ENCODE assay signal across 31 mouse cellular contexts in the genomic region with DNA sequence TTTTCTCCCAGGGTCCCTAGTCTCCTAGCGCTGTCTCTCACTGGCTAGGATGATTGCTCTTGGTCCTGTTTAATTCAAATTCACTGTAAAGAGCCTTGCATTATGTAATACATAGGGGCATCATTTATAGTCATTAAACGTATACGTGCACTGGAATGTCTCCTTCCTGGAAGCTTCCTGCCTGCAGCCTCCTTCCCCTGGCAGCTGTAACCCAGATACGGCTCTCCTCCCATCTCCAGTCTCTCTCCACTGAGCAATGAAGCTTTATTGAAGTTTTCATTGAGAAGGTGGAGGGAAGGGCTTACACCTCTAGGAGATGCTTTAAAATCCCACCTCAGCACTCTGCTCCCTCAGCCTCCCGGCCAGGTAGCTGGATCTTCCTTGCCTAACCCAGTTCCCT. TPM values are rescaled to one million over a fixed set of nuclear protein-coding genes. Genes with fewer than 3 reads are reported as not detected.
DNase-seq lines count a peak whose midpoint lies in the region; ATAC-seq and TF ChIP-seq lines count a peak whose summit lies in the region.
"Had no signal": no experiment of that assay in that cellular context is flagged by ENCODE, and none has a peak within 500 bp of the region (broad histone marks: within the 10 kb centered on the region; RNA-seq: fewer than 3 reads in every experiment).

No protein-coding gene starts in this region.

- TF ChIP-seq CTCF in midbrain, postnatal 0 days (IDR thresholded peaks at IDR 0.05), result no peak

- H3K4me2 ChIP-seq in hindbrain, embryonic 16.5 days (ENCODE audit: low read length), result no peak overlapping the region
- no peak overlapping the region for H3K4me2 ChIP-seq in hindbrain, embryonic 13.5 days
- no peak overlapping the region for H3K4me2 ChIP-seq in midbrain, embryonic 11.5 days
- H3K4me2 ChIP-seq in midbrain, postnatal 0 days (ENCODE audit: low read depth, low read length, poor library complexity, severe bottlenecking), result no peak overlapping the region
- H3K4me2 ChIP-seq in neural tube, embryonic 14.5 days (ENCODE audit: low read depth, low read length), result no peak overlapping the region; the same call in 1 of the 2 replicates
- H3K4me2 ChIP-seq in heart, embryonic 11.5 days, result no peak overlapping the region
- H3K4me2 ChIP-seq: embryonic facial prominence, embryonic 13.5 days; embryonic facial prominence, embryonic 15.5 days; forebrain, embryonic 12.5 days had no signal

- no peaks in the 10 kb centered on the region for H3K9me3 ChIP-seq in hindbrain, embryonic 16.5 days (ENCODE audit: control insufficient read depth, low read length)
- no peaks in the 10 kb centered on the region for H3K9me3 ChIP-seq in hindbrain, embryonic 13.5 days
- no peaks in the 10 kb centered on the region for H3K9me3 ChIP-seq in midbrain, embryonic 11.5 days (ENCODE audit: control insufficient read depth, low read length)
- no peaks in the 10 kb centered on the region for H3K9me3 ChIP-seq in midbrain, postnatal 0 days (ENCODE audit: low read length)
- H3K9me3 ChIP-seq in neural tube, embryonic 14.5 days (ENCODE audit: control insufficient read depth, low read length), result no peaks in the 10 kb centered on the region
- H3K9me3 ChIP-seq in heart, embryonic 11.5 days (replicated peaks; ENCODE audit: control insufficient read depth, low read length), result no peaks in the 10 kb centered on the region
- H3K9me3 ChIP-seq: embryonic facial prominence, embryonic 13.5 days; embryonic facial prominence, embryonic 15.5 days; forebrain, embryonic 10.5 days; forebrain, embryonic 12.5 days; G1E had no signal

- no peak for DNase-seq in frontal cortex, postnatal 36 days (ENCODE audit: low spot score in 2 of 2)
- DNase-seq in midbrain, embryonic 11.5 days (ENCODE audit: low spot score, missing footprints), result peak; percentile 21
- no peak for DNase-seq in midbrain, postnatal 0 days (ENCODE audit: low spot score)
- DNase-seq: adrenal gland, adult 2 months; adrenal gland, postnatal 10 days; adrenal gland, postnatal 25 days; B cell, adult 2 months; cerebellum, adult 11 months; cerebellum, adult 18-20 months; cerebellum, adult 8-10 months; cerebellum, adult 9-11 months; cerebellum, postnatal 14 days; cerebellum, postnatal 36 days; embryo, embryonic 11 days had no signal

- no peaks in the 10 kb centered on the region for H3K36me3 ChIP-seq in hindbrain, embryonic 16.5 days (ENCODE audit: control insufficient read depth, insufficient read depth, low read length)
- no peaks in the 10 kb centered on the region for H3K36me3 ChIP-seq in hindbrain, embryonic 13.5 days
- no peaks in the 10 kb centered on the region for H3K36me3 ChIP-seq in midbrain, embryonic 11.5 days (ENCODE audit: control insufficient read depth, insufficient read depth, low read length)
- no peaks in the 10 kb centered on the region for H3K36me3 ChIP-seq in midbrain, postnatal 0 days (ENCODE audit: insufficient read depth, low read length)
- H3K36me3 ChIP-seq in neural tube, embryonic 14.5 days (ENCODE audit: control insufficient read depth, insufficient read depth, low read length), result no peaks in the 10 kb centered on the region
- H3K36me3 ChIP-seq in heart, embryonic 11.5 days (ENCODE audit: control insufficient read depth, insufficient read depth, low read length), result no peaks in the 10 kb centered on the region
- H3K36me3 ChIP-seq: embryonic facial prominence, embryonic 13.5 days; embryonic facial prominence, embryonic 15.5 days; forebrain, embryonic 10.5 days; forebrain, embryonic 12.5 days; G1E had no signal

- no peaks in the 10 kb centered on the region for H3K4me1 ChIP-seq in hindbrain, embryonic 16.5 days (ENCODE audit: control insufficient read depth, insufficient read depth, low read depth, low read length)
- peaks cover 11% of the 10 kb centered on the region for H3K4me1 ChIP-seq in hindbrain, embryonic 13.5 days (replicated peaks)
- H3K4me1 ChIP-seq in midbrain, embryonic 11.5 days (ENCODE audit: control insufficient read depth, insufficient read depth, low read length), result no peaks in the 10 kb centered on the region
- 0 out of 2 replicates have a peak, but pooled peaks cover 2% of the 10 kb centered on the region for H3K4me1 ChIP-seq in midbrain, postnatal 0 days (ENCODE audit: insufficient read depth, low read length)
- peaks cover 8% of the 10 kb centered on the region; the same call in 1 of the 2 replicates for H3K4me1 ChIP-seq in neural tube, embryonic 14.5 days (ENCODE audit: control insufficient read depth, insufficient read depth, low read length)
- no peaks in the 10 kb centered on the region for H3K4me1 ChIP-seq in heart, embryonic 11.5 days (ENCODE audit: control insufficient read depth, insufficient read depth, low read length)
- H3K4me1 ChIP-seq: embryonic facial prominence, embryonic 13.5 days; embryonic facial prominence, embryonic 15.5 days; forebrain, embryonic 10.5 days; forebrain, embryonic 12.5 days had no signal

- no peak overlapping the region for H3K27ac ChIP-seq in hindbrain, embryonic 16.5 days (ENCODE audit: low read depth, low read length)
- no peak overlapping the region for H3K27ac ChIP-seq in hindbrain, embryonic 13.5 days
- no peak overlapping the region for H3K27ac ChIP-seq in midbrain, embryonic 11.5 days (ENCODE audit: low read depth, low read length)
- no peak overlapping the region for H3K27ac ChIP-seq in midbrain, postnatal 0 days (ENCODE audit: low read depth, low read length)
- peak overlapping the region; percentile 52 for H3K27ac ChIP-seq in neural tube, embryonic 14.5 days (ENCODE audit: low read depth, low read length)
- no peak overlapping the region for H3K27ac ChIP-seq in heart, embryonic 11.5 days (ENCODE audit: low read depth, low read length)
- H3K27ac ChIP-seq: embryonic facial prominence, embryonic 13.5 days; embryonic facial prominence, embryonic 15.5 days; forebrain, embryonic 10.5 days; forebrain, embryonic 12.5 days had no signal

- WGBS in hindbrain, embryonic 16.5 days, result 51% methylated on average over 5 of the region's 5 CpGs
- WGBS in hindbrain, embryonic 13.5 days, result 53% methylated on average over 5 of the region's 5 CpGs
- WGBS in midbrain, embryonic 11.5 days, result 75% methylated on average over 5 of the region's 5 CpGs
- 59% methylated on average over 5 of the region's 5 CpGs for WGBS in midbrain, postnatal 0 days
- 36% methylated on average over 5 of the region's 5 CpGs for WGBS in neural tube, embryonic 14.5 days
- 67% methylated on average over 5 of the region's 5 CpGs for WGBS in heart, embryonic 11.5 days (ENCODE audit: insufficient replicate concordance)

- H3K27me3 ChIP-seq in hindbrain, embryonic 16.5 days (replicated peaks; ENCODE audit: control insufficient read depth, insufficient read depth, low read length), result no peaks in the 10 kb centered on the region
- H3K27me3 ChIP-seq in hindbrain, embryonic 13.5 days, result no peaks in the 10 kb centered on the region
- no peaks in the 10 kb centered on the region for H3K27me3 ChIP-seq in midbrain, embryonic 11.5 days (ENCODE audit: control insufficient read depth, insufficient read depth, low read length)
- no peaks in the 10 kb centered on the region for H3K27me3 ChIP-seq in midbrain, postnatal 0 days (ENCODE audit: insufficient read depth, low read length)
- H3K27me3 ChIP-seq in neural tube, embryonic 14.5 days (ENCODE audit: control insufficient read depth, insufficient read depth, low read length), result no peaks in the 10 kb centered on the region
- H3K27me3 ChIP-seq in heart, embryonic 11.5 days (ENCODE audit: control insufficient read depth, insufficient read depth, low read length), result no peaks in the 10 kb centered on the region
- H3K27me3 ChIP-seq: CH12.LX; embryonic facial prominence, embryonic 13.5 days; embryonic facial prominence, embryonic 15.5 days; forebrain, embryonic 12.5 days; Patski had no signal

- no peak overlapping the region for H3K4me3 ChIP-seq in hindbrain, embryonic 16.5 days (ENCODE audit: low read length)
- H3K4me3 ChIP-seq in hindbrain, embryonic 13.5 days, result no peak overlapping the region
- no peak overlapping the region for H3K4me3 ChIP-seq in midbrain, embryonic 11.5 days (ENCODE audit: low read depth, low read length)
- H3K4me3 ChIP-seq in midbrain, postnatal 0 days (ENCODE audit: low read depth, low read length), result no peak overlapping the region
- H3K4me3 ChIP-seq in neural tube, embryonic 14.5 days (ENCODE audit: low read depth, low read length), result no peak overlapping the region
- H3K4me3 ChIP-seq in heart, embryonic 11.5 days (ENCODE audit: low read depth, low read length), result no peak overlapping the region
- H3K4me3 ChIP-seq: embryonic facial prominence, embryonic 13.5 days; embryonic facial prominence, embryonic 15.5 days; erythroblast, embryonic 14.5 days; forebrain, embryonic 10.5 days; forebrain, embryonic 12.5 days had no signal

- ATAC-seq in frontal cortex, adult (ENCODE audit: low TSS enrichment), result peak; percentile 69; the same call in 1 of the 2 replicates
- 0 out of 2 replicates have a peak, but pooled peaks have one; percentile 24 for ATAC-seq in hindbrain, embryonic 16.5 days
- ATAC-seq in hindbrain, embryonic 13.5 days (ENCODE audit: low FRiP score), result no peak
- no peak for ATAC-seq in midbrain, embryonic 11.5 days (ENCODE audit: low FRiP score)
- no peak for ATAC-seq in midbrain, postnatal 0 days (ENCODE audit: low FRiP score)
- no peak for ATAC-seq in neural tube, embryonic 14.5 days (ENCODE audit: low read depth)
- ATAC-seq in heart, embryonic 11.5 days (replicated peaks; ENCODE audit: insufficient number of reproducible peaks, low FRiP score, low TSS enrichment), result no peak
- ATAC-seq: CD4-positive, CD25-positive, alpha-beta regulatory T cell, adult 4 months; forebrain, embryonic 14.5 days; Patski had no signal

- H3K9ac ChIP-seq in hindbrain, embryonic 16.5 days (ENCODE audit: low read depth, low read length), result no peak overlapping the region
- H3K9ac ChIP-seq in hindbrain, embryonic 13.5 days, result no peak overlapping the region
- no peak overlapping the region for H3K9ac ChIP-seq in midbrain, embryonic 11.5 days (ENCODE audit: low read length)
- no peak overlapping the region for H3K9ac ChIP-seq in midbrain, postnatal 0 days (replicated peaks; ENCODE audit: low read length, poor library complexity, severe bottlenecking)
- H3K9ac ChIP-seq in neural tube, embryonic 14.5 days (replicated peaks; ENCODE audit: low read depth, low read length), result no peak overlapping the region
- no peak overlapping the region for H3K9ac ChIP-seq in heart, embryonic 11.5 days (ENCODE audit: low read depth, low read length)
- H3K9ac ChIP-seq: embryonic facial prominence, embryonic 13.5 days; embryonic facial prominence, embryonic 15.5 days; forebrain, embryonic 12.5 days had no signal

RNA-seq across cellular contexts. Expression of a gene that starts 9.8 kb away (rescaled TPM):
- 10.9 and 15.8 TPM in 2 replicates for polyA plus RNA-seq in hindbrain, embryonic 16.5 days (2015; fragmentation: Nextera tagmentation; extraction: Ambion mirVana)
- polyA plus RNA-seq in hindbrain, embryonic 13.5 days (2015; fragmentation: Nextera tagmentation; extraction: Ambion mirVana), result 21.8 and 26.3 TPM in 2 replicates
- polyA plus RNA-seq in midbrain, embryonic 11.5 days (2014; fragmentation: Nextera tagmentation; extraction: Ambion mirVana), result 11.6 and 12.8 TPM in 2 replicates
- total RNA-seq in midbrain, postnatal 0 days (2014; rRNA removed), result 13.1 and 27.1 TPM in 2 replicates
- 36.8 and 37.2 TPM in 2 replicates for polyA plus RNA-seq in midbrain, postnatal 0 days (2015; fragmentation: Nextera tagmentation; extraction: Ambion mirVana)
- 4.5 and 8.1 TPM in 2 replicates for polyA plus RNA-seq in neural tube, embryonic 14.5 days (2014; fragmentation: Nextera tagmentation; extraction: Ambion mirVana)
- polyA plus RNA-seq in heart, embryonic 11.5 days (2014; fragmentation: Nextera tagmentation; extraction: Ambion mirVana), result not detected in 2 replicates
- total RNA-seq: adrenal gland, adult 2 months; adrenal gland, postnatal 10 days; adrenal gland, postnatal 25 days; adrenal gland, postnatal 4 days; CH12.LX; common myeloid progenitor, adult 5-6 weeks; G1E had no signal
- polyA plus RNA-seq: adrenal gland, adult 2 months; CD4-positive, CD25-positive, alpha-beta regulatory T cell, adult 4 months; G1E; Patski had no signal

Comparison
In these comparisons a context has a peak if more than half of its experiments do, and no peak if none do; other contexts are left out.
1. ATAC-seq: peak in frontal cortex, adult (single experiment) and hindbrain, embryonic 16.5 days (single experiment); none in hindbrain, embryonic 13.5 days (single experiment), midbrain, embryonic 11.5 days (single experiment), midbrain, postnatal 0 days (single experiment), neural tube, embryonic 14.5 days (single experiment) and heart, embryonic 11.5 days (single experiment).